Mouse (Mus musculus) heart, embryonic 13.5 days (tissue): ENCODE results near the gene Pot1b. TPM values are rescaled to one million over a fixed set of nuclear protein-coding genes. Genes with fewer than 3 reads are reported as not detected.

Experiments
- ATAC-seq: fragments of 200-750 bp; cut with Nextera tagmentation; 2 replicates; pipeline ENCODE4 v1.8.0; 2017; ENCODE audit warnings: moderate TSS enrichment; ENCODE audit not compliant: insufficient number of reproducible peaks, low FRiP score, low TSS enrichment; ENCODE audit errors: extremely low read depth
- H3K27ac ChIP-seq: fragments of 300-500 bp; sonication (generic); replicated peaks from 2 replicates; pipeline ENCODE4 v1.5.1; 2015; ENCODE audit warnings: moderate library complexity, mild to moderate bottlenecking, inconsistent platforms
- H3K27me3 ChIP-seq: fragments of 300-500 bp; sonication (generic); replicated peaks from 2 replicates; pipeline ENCODE4 v1.6.1; 2015; ENCODE audit warnings: mild to moderate bottlenecking, inconsistent platforms
- H3K36me3 ChIP-seq: fragments of 300-500 bp; sonication (generic); 2 replicates; pipeline ENCODE4 v1.6.1; 2015; ENCODE audit warnings: mild to moderate bottlenecking, inconsistent platforms
- H3K4me1 ChIP-seq: fragments of 300-500 bp; sonication (generic); 2 replicates; pipeline ENCODE4 v1.6.1; 2015; ENCODE audit warnings: inconsistent platforms
- H3K4me2 ChIP-seq: fragments of 300-500 bp; sonication (generic); 2 replicates; pipeline ENCODE4 v1.6.1; 2015; ENCODE audit warnings: inconsistent platforms, mild to moderate bottlenecking, moderate library complexity
- H3K4me3 ChIP-seq: fragments of 300-500 bp; sonication (generic); 2 replicates; pipeline ENCODE4 v1.5.1; 2015; ENCODE audit warnings: moderate library complexity, mild to moderate bottlenecking, inconsistent platforms
- H3K9ac ChIP-seq: fragments of 300-500 bp; sonication (generic); 2 replicates; pipeline ENCODE4 v1.6.1; 2015; ENCODE audit warnings: inconsistent platforms, mild to moderate bottlenecking, moderate library complexity
- H3K9me3 ChIP-seq: fragments of 300-500 bp; sonication (generic); 2 replicates; pipeline ENCODE4 v1.6.1; 2016; ENCODE audit warnings: inconsistent platforms
- WGBS: fragments of 180-500 bp; shearing (Covaris S2); methylation state at CpG from one replicate; pipeline ENCODE4 v1.1.7; 2015; ENCODE audit warnings: mixed read lengths; 5-methylcytosine and 5-hydroxymethylcytosine counted together
- polyA plus RNA-seq: library from polyadenylated mRNA; unstranded; fragments of >200 nt; fragmentation: Nextera tagmentation; extraction: Ambion mirVana; gene quantifications from 2 replicates; pipeline ENCODE4 v1.2.1, GENCODE M21; 2015

Gene Pot1b
- polyA plus RNA-seq, result 4.1 and 6.4 TPM in 2 replicates

- Histone ChIP-seq H3K36me3 (peaks cover 9% of the 10 kb centered on the region), H3K9me3 (no peaks in the 10 kb centered on the region), H3K27me3 (peaks cover 3% of the 10 kb centered on the region; the same call in 1 of the 2 replicates), H3K4me1 (no peaks in the 10 kb centered on the region), H3K27ac (peak within 1 kb of the TSS; percentile 60), H3K9ac (peak within 1 kb of the TSS; percentile 87), H3K4me3 (peak within 1 kb of the TSS; percentile 73), H3K4me2 (peak within 1 kb of the TSS; percentile 84)
- ATAC-seq, result peak; percentile 94
- WGBS, result under 1% methylated on average over 37 of the region's 37 CpGs
Measured at GRCm38 (mm10) chr17:55711984-55712811, at the start of gene Pot1b. Gene Pot1b (minus strand): TSS chr17:55712628.

- H3K4me3 ChIP-seq, result no peak overlapping the region
- WGBS, result 67% methylated on average over 2 of the region's 2 CpGs
Measured at GRCm38 (mm10) chr17:55751170-55751569, 38.7 kb upstream of the Pot1b start.

GRCm38 (mm10) chr17:55749786-55750185 is 37.4 kb upstream of the Pot1b start, which contains the start of gene Adgre4:
Gene Adgre4 (plus strand): TSS chr17:55749984.
- Histone ChIP-seq H3K9me3 (no peaks in the 10 kb centered on the region), H3K9ac (no peak within 1 kb of the TSS), H3K27ac (no peak within 1 kb of the TSS), H3K36me3 (no peaks in the 10 kb centered on the region), H3K4me1 (no peaks in the 10 kb centered on the region), H3K27me3 (no peaks in the 10 kb centered on the region), H3K4me3 (no peak within 1 kb of the TSS), H3K4me2 (no peak within 1 kb of the TSS)
- ATAC-seq, result no peak
- whole genome bisulfite sequencing, result 34% methylated on average over 2 of the region's 2 CpGs

More at GRCm38 (mm10) chr17:55751170-55751569, 38.7 kb upstream of the Pot1b start:
- Histone ChIP-seq H3K27me3 (no peaks in the 10 kb centered on the region), H3K4me1 (no peaks in the 10 kb centered on the region), H3K36me3 (no peaks in the 10 kb centered on the region), H3K4me2 (no peak overlapping the region), H3K9ac (no peak overlapping the region), H3K9me3 (no peaks in the 10 kb centered on the region), H3K27ac (no peak overlapping the region)
- ATAC-seq, result no peak

GRCm38 (mm10) chr17:55736675-55737074 is 24.2 kb upstream of the Pot1b start:
- no peak overlapping the region for H3K27ac ChIP-seq
- ATAC-seq, result no peak
- no peaks in the 10 kb centered on the region for H3K36me3 ChIP-seq
- WGBS, result 49% methylated on average over 1 of the region's 1 CpGs
- H3K27me3 ChIP-seq, result no peaks in the 10 kb centered on the region
- H3K4me2 ChIP-seq, result no peak overlapping the region
- no peak overlapping the region for H3K4me3 ChIP-seq
- H3K4me1 ChIP-seq, result no peaks in the 10 kb centered on the region
- no peaks in the 10 kb centered on the region; the same call in 1 of the 2 replicates for H3K9me3 ChIP-seq
- H3K9ac ChIP-seq, result no peak overlapping the region

- H3K27ac ChIP-seq, result no peak overlapping the region
- H3K9ac ChIP-seq, result no peak overlapping the region
- H3K4me2 ChIP-seq, result no peak overlapping the region
- no peaks in the 10 kb centered on the region for H3K27me3 ChIP-seq
- H3K4me1 ChIP-seq, result no peaks in the 10 kb centered on the region
- 55% methylated on average over 2 of the region's 2 CpGs for WGBS
- ATAC-seq, result no peak
- no peak overlapping the region for H3K4me3 ChIP-seq
- H3K9me3 ChIP-seq, result no peaks in the 10 kb centered on the region
- H3K36me3 ChIP-seq, result no peaks in the 10 kb centered on the region
Measured at GRCm38 (mm10) chr17:55726193-55726592, 13.8 kb upstream of the Pot1b start.

GRCm38 (mm10) chr17:55722250-55722649 is 9.8 kb upstream of the Pot1b start:
- Histone ChIP-seq H3K36me3 (no peaks in the 10 kb centered on the region), H3K9ac (no peak overlapping the region), H3K4me2 (no peak overlapping the region), H3K27me3 (no peaks in the 10 kb centered on the region), H3K4me3 (no peak overlapping the region), H3K27ac (no peak overlapping the region), H3K9me3 (no peaks in the 10 kb centered on the region), H3K4me1 (no peaks in the 10 kb centered on the region)
- WGBS, result 62% methylated on average over 2 of the region's 2 CpGs
- ATAC-seq, result no peak

- Histone ChIP-seq H3K4me1 (no peaks in the 10 kb centered on the region), H3K4me2 (no peak overlapping the region), H3K36me3 (no peaks in the 10 kb centered on the region), H3K27me3 (no peaks in the 10 kb centered on the region), H3K4me3 (no peak overlapping the region), H3K9me3 (no peaks in the 10 kb centered on the region), H3K9ac (no peak overlapping the region), H3K27ac (no peak overlapping the region)
- ATAC-seq, result no peak
- 75% methylated on average over 1 of the region's 1 CpGs for WGBS
Measured at GRCm38 (mm10) chr17:55721270-55721669, 8.8 kb upstream of the Pot1b start.

GRCm38 (mm10) chr17:55702865-55703264 is 9.6 kb downstream of the Pot1b start:
- Histone ChIP-seq H3K36me3 (peaks cover 21% of the 10 kb centered on the region), H3K4me3 (no peak overlapping the region), H3K27ac (no peak overlapping the region), H3K4me1 (no peaks in the 10 kb centered on the region), H3K27me3 (no peaks in the 10 kb centered on the region), H3K9me3 (no peaks in the 10 kb centered on the region), H3K9ac (no peak overlapping the region), H3K4me2 (no peak overlapping the region)
- 77% methylated on average over 5 of the region's 5 CpGs for WGBS
- no peak for ATAC-seq

GRCm38 (mm10) chr17:55702161-55702820 is 10.1 kb downstream of the Pot1b start:
- WGBS, result 51% methylated on average over 3 of the region's 3 CpGs
- Histone ChIP-seq H3K4me3 (no peak overlapping the region), H3K9ac (no peak overlapping the region), H3K27ac (no peak overlapping the region), H3K36me3 (peaks cover 27% of the 10 kb centered on the region), H3K27me3 (no peaks in the 10 kb centered on the region), H3K9me3 (no peaks in the 10 kb centered on the region), H3K4me1 (no peaks in the 10 kb centered on the region), H3K4me2 (no peak overlapping the region)
- ATAC-seq, result no peak

- Histone ChIP-seq H3K9me3 (no peaks in the 10 kb centered on the region), H3K9ac (no peak overlapping the region), H3K4me3 (no peak overlapping the region), H3K27ac (no peak overlapping the region), H3K4me2 (no peak overlapping the region), H3K36me3 (peaks cover 42% of the 10 kb centered on the region), H3K4me1 (no peaks in the 10 kb centered on the region), H3K27me3 (no peaks in the 10 kb centered on the region)
- ATAC-seq, result no peak
- WGBS, result 74% methylated on average over 2 of the region's 2 CpGs
Measured at GRCm38 (mm10) chr17:55699388-55699787, 13.0 kb downstream of the Pot1b start.

GRCm38 (mm10) chr17:55661099-55661498 is 51.3 kb downstream of the Pot1b start:
- H3K27me3 ChIP-seq, result no peaks in the 10 kb centered on the region
- no peak overlapping the region for H3K9ac ChIP-seq
- WGBS, result 49% methylated on average over 2 of the region's 2 CpGs
- ATAC-seq, result no peak
- H3K4me1 ChIP-seq, result no peaks in the 10 kb centered on the region
- H3K27ac ChIP-seq, result no peak overlapping the region
- H3K4me2 ChIP-seq, result no peak overlapping the region
- H3K4me3 ChIP-seq, result no peak overlapping the region
- H3K36me3 ChIP-seq, result peaks cover 45% of the 10 kb centered on the region
- no peaks in the 10 kb centered on the region for H3K9me3 ChIP-seq
